Mouse (Mus musculus): ENCODE results near the gene Itgb5.

Gene Itgb5

GRCm38 (mm10) chr16:33942341-33942740 lies 112.9 kb downstream of the Itgb5 start:
- DNase-seq = peak; percentile 66

GRCm38 (mm10) chr16:33943388-33943787 lies 113.9 kb downstream of the Itgb5 start:
- DNase-seq = no peak

- no peak for DNase-seq
These were observed 114.7 kb downstream of the Itgb5 start for GRCm38 (mm10) chr16:33944126-33944525.

GRCm38 (mm10) chr16:33944772-33945171 lies 115.3 kb downstream of the Itgb5 start:
- DNase-seq = peak; percentile 68

- DNase-seq = no peak
These were observed 116.6 kb downstream of the Itgb5 start for GRCm38 (mm10) chr16:33946021-33946420.

GRCm38 (mm10) chr16:33947664-33948571 lies 118.5 kb downstream of the Itgb5 start:
- DNase-seq = no peak

- DNase-seq = no peak
These were observed 120.9 kb downstream of the Itgb5 start for GRCm38 (mm10) chr16:33950386-33950785.

GRCm38 (mm10) chr16:33950830-33951229 lies 121.4 kb downstream of the Itgb5 start:
- DNase-seq = peak; percentile 87

GRCm38 (mm10) chr16:33953008-33953407 lies 123.5 kb downstream of the Itgb5 start:
- DNase-seq = no peak

GRCm38 (mm10) chr16:33954793-33955192 lies 125.3 kb downstream of the Itgb5 start:
- DNase-seq = no peak

- no peak for DNase-seq
These were observed 134.0 kb downstream of the Itgb5 start for GRCm38 (mm10) chr16:33963509-33963908.

GRCm38 (mm10) chr16:33965878-33966537 lies 136.5 kb downstream of the Itgb5 start:
- no peak for DNase-seq

GRCm38 (mm10) chr16:33966538-33967282 lies 137.2 kb downstream of the Itgb5 start, which contains the start of gene Umps:
TSS of gene Umps (minus strand) at chr16:33967038.
- DNase-seq = peak; percentile 94

- DNase-seq = no peak
These were observed 137.8 kb downstream of the Itgb5 start for GRCm38 (mm10) chr16:33967283-33967640.

- DNase-seq = no peak
These were observed 150.4 kb downstream of the Itgb5 start for GRCm38 (mm10) chr16:33979855-33980254.

- no peak for DNase-seq
These were observed 154.2 kb downstream of the Itgb5 start for GRCm38 (mm10) chr16:33983712-33984111.

- no peak for DNase-seq
These were observed 155.9 kb downstream of the Itgb5 start for GRCm38 (mm10) chr16:33985372-33985771.

- DNase-seq = no peak
These were observed 157.5 kb downstream of the Itgb5 start for GRCm38 (mm10) chr16:33986993-33987392.

GRCm38 (mm10) chr16:33988358-33989012 lies 159.0 kb downstream of the Itgb5 start:
- peak; percentile 60 for DNase-seq

GRCm38 (mm10) chr16:33989106-33989505 lies 159.6 kb downstream of the Itgb5 start:
- no peak for DNase-seq

GRCm38 (mm10) chr16:33990712-33991111 lies 161.2 kb downstream of the Itgb5 start:
- DNase-seq = no peak

GRCm38 (mm10) chr16:33994321-33994720 lies 164.9 kb downstream of the Itgb5 start:
- DNase-seq = no peak

GRCm38 (mm10) chr16:33995496-33995895 lies 166.0 kb downstream of the Itgb5 start:
- no peak for DNase-seq

Measured in embryo, embryonic 11 days (tissue).